Mouse (Mus musculus): ENCODE measurements around the gene Gimap1.

Gene Gimap1

DNA sequence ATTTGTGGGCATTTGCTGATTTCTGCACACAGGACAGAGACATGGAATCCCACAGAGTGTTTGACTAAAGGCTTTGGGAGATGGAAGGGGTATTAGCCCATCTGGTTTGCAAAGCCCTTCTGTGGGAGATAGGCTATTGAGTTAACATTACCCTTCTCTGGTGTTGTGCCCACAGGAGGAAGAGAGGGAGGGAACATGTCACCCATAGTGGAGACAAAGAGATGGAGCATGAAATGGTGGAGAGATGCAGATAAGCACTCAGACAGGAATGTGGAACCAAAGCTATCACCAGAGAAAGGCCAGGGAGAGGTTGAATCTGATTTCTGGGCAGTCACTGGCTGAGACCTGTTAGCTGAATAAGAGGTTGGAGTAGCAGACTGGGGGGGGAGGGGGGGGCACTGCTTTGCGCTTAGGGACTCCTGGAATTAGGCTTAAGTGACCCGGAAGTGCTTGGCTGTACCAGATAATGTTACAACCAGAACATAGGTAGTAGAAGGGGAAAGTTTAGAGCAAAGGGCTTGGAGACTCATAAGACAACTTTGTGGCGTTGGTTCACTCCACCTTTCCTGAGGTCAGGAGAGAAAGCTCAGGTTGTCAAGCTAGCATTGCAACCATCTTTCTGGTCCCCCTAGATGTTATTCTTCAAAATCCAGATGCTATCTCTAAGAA lies 1.8 kb downstream of the Gimap1 start:
- no peak for DNase-seq (ENCODE audit: low spot score)

DNA sequence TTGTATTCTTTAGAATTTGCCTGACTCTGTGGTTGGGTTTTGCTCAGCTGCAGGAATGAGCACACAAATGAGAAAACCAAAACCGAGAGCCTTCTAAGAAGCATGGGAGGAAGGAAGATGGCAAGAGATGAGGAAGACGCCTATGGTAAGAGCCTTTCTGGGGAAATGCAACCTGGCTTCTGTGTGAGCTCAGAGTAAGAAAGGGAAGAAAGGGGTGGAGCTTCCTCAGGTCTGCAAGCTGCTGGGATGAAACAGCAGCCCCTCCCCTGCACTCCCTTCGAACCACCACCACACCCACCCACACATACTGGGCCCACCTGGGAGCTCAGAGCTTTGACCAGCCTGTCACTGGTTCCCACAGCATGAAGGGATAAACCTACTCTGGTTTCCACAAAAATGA lies 2.4 kb downstream of the Gimap1 start:
- no peak for DNase-seq (ENCODE audit: low spot score)

DNA sequence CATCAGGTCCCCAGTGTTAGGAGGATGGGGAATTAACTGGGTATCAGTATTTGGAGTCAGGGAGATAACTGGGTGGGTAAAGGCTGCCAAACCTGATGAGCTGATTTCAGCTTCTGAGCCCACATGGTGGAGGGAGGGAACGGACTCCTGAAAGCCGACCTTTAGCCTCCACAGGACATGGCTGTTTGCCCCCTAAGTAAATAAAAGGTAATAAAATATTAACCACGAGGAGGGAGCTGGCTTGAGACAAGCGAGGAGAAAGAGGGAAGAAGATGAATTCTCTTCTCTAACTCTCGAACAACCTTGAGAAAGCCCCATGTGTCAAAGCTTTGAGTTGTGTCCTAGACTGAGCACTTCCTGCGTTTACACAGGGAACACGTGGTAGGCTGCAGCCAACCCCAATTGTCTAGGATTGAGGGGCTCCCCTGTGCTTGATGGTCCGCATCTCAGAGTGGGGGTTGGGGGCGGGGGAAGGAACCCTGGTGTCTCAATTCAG lies 2.9 kb downstream of the Gimap1 start:
- DNase-seq (ENCODE audit: low spot score), result no peak

DNA sequence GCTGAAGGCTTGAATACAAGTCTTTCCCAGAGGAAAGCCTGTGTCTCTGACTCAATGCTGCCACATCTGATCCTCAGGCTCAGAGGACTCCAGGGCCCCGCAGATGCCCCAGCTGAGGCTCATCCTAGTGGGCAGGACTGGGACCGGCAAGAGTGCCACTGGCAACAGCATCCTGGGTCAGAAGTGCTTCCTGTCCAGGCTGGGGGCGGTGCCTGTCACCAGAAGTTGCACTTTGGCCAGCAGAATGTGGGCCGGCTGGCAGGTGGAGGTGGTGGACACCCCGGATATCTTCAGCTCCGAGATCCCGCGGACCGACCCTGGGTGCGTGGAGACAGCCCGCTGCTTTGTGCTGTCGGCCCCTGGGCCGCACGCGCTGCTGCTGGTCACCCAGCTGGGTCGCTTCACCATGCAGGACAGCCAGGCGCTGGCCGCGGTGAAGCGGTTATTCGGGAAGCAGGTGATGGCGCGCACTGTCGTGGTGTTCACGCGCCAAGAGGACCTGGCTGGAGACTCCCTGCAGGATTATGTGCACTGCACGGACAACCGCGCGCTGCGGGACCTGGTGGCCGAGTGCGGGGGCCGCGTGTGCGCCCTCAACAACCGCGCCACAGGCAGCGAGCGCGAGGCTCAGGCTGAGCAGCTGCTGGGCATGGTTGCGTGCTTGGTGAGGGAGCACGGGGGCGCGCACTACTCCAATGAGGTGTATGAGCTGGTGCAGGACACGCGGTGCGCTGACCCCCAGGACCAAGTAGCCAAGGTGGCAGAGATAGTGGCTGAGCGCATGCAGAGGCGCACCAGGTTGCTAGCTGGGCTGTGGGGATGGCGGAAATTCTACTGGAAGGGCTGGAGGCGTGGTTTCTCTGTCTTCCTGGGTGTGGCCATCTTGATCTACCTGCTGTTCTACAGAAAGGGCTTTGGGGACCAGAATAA lies 3.8 kb downstream of the Gimap1 start:
- DNase-seq (ENCODE audit: low spot score), result no peak

DNA sequence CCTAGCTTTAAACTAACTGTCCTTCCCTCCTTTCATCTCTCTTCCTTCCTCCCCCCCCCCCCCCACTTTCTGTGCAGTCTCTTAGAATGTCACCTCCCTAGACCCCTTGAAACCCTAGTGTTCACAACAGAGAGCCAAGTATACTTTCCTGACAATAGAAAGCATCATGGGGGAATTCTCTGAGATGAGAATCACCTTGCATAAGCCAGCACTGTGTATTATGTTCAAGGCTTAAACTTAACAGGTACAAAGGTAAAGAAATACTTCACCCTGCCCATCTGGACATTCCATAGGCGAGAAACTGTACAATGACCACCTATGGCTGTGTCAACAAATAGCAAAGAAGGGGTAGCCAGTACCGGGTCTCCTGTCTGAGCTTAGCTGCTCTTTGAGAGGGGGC lies 6.6 kb downstream of the Gimap1 start:
- DNase-seq (ENCODE audit: low spot score), result no peak

DNA sequence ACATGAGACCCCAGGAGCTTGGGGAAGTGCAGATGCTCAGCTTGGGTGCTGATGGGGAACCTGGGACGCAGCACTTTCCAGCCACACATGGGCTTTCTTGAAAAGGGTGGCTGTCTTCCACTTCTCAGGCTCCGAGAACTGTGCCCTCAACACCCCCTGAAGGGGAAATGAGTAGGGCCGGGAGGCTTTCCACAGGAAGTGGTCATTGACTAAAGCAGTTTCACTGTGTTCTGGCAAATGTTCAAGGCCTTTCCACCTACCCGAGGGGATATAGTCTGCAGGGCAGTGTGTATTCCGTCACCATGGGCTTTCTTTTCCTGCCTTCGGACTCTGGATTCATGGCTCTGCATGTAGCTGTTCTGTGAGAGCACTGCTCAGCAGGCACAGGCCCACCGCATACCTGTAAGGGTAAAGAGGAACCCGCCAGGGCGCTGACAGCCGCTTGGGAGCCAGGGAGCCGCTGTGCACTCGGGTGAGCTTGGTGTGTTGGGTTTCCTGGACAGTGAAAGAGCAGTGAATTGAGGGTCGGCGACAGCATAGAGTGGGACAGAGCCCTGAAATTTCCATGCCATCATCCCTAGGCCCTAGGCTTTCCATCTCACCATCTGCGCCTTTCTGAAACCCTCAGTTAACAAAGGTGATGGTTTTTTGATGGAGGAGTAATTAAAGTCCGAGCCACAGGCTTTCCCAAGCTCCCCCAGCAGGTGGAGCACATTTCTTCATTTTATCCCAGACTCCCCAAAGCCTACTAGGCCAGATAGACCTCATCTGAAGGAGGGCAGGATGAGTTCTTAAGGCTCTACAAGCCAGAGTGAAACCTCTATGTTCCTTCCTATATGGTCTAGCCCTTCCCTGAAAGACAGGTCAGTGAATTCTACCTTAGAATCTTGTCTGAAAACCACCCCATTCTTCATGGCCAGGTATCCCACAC lies 7.4 kb downstream of the Gimap1 start, which contains the start of gene Gimap5:
Gene Gimap5 (plus strand): TSS at position 239 of the 931 bp plus-strand sequence.
- no peak for DNase-seq (ENCODE audit: low spot score)

DNA sequence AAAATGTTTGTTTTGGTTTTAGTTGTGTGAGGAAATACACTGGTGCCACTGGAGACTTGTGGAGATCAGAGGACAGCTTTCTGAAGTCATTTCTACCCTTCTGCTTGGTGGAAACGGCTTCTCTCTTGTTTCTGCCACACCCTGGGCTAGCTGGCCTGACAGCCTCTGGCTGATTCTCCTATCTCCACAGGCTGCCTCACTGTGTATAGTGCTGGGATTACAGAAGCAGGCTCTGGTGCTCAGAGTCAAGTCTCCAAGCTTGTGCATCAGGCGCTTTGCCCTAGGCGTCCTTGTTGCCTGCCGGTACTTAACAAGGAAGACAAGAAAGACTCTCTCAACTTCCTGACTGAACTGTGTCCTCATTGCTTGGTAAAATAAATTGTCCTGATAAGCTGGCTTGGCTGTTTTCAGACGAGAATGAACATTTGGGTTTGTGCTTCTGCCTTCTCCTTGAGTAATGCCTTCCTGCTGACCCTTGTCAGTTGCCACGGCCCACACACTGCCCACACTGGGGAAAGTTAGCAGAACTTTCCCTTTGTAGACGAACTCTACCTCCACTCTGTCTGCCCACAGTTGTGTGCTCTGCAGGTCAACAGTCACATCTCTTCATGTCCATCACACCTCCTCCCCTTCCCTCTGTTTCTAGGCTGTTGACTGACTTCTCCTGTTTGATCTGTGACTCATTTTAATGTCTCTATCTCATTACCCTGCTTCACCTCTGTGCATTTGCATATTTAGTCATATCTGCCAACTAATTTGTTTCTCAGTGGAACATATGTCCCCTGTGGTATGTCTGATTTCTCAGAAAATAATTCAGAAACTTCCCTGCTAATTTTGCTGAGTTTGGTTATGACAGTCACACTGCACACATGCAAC lies 8.5 kb downstream of the Gimap1 start:
- DNase-seq (ENCODE audit: low spot score), result no peak

DNA sequence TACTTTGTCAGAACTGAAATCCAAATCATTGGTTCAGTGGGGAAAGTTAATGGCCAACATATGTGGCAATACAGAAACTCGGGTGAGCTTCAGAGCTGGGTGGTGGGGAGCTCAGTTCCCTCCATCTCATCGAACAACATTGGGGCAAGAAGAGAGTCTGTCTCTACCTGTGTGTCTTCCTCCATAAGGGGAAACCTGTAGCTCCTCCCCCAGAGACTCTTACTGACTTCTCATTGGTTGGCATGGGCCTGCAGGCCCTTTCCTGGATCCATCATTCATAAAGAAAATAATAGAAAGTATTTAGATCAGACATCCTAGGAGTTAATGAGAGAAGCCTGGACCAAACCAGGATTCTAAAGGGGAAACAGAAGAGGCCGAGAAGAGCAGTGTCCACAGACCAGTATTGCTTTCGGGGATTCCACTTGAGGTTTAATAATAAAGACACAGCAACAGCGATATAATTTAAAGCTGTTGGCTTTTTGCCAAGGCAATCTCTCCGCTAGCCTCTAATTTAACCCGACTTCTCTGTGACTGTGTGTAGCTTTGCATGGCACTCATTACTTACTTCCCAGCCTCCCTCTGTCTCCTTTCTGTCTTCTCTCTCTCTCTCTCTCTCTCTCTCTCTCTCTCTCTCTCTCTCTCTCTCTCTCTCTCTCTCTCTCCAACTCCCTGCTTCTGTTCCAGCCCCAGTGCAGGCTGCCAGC lies 24.9 kb downstream of the Gimap1 start:
- no peak for DNase-seq (ENCODE audit: low spot score)

DNA sequence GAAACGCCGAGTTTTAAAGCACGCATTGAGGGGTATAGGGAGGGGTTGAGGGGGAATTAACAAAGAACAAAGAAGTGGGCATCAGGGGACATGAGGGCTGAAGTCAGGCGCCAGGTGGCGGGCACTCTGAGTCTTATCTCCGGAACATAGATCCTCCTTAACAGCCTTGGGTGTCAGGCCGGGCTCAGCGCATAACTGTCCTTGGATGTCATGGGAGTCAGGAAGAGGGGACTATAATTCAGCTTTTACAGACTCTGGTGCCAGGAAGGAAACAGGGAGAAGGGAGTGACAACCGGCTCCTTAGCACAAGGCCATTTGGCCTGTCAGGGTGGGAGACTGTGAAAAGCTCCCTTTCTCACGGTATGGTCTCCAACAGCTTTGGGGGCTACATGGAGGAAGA lies 25.6 kb downstream of the Gimap1 start:
- DNase-seq (ENCODE audit: low spot score), result no peak

DNA sequence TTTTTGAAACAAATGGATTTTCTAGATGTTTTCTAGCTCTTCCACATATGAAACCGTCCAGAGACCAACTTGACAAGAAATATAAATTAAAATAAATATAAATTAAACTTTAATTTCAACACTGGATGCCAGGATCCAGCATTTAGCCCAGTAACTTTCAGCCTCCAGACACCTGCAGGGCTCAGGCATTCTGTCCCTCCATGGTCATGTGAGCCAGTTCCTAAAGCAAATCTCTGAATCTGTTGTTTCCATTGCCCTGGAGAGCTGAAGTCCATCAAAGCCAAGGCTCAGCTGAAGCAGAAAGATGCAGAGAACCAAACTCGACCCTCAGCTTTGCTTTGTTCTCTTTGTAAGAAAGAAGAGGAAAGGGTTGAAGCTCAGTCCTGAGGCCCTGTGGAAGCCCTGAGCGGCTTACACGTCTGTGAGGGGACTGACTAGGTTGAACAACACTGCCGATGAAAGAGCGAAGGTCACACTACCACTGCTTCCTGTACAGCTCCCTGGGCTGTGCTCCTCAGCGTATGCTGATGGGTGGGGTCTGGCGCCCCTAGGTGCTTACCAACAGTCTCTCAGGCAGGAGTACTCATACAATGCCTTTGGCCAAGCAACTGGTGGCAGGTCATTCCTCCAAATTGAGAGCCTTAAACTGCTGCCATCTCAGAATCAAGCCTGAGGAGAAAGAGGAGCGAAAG lies 29.5 kb downstream of the Gimap1 start:
- no peak for DNase-seq (ENCODE audit: low spot score)

DNA sequence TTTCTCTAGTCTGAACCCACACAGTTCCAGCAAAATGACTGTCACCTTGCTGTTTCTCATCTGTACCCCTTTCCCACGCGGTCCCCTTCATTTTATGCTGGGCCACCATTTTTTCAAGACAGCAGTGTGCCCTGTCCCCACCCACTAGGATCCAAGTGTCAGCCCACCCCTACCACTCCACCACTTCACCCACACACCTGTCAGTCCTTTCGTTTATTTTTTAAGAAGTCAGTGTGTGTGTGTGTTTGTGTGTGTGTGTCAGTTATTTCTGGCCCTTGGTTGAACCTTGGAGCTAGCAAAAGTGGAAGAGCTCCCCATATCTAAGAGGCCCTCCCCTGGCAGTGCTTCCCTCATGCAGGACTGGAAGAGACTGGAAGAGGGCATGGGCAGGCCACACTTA lies 30.1 kb downstream of the Gimap1 start:
- no peak for DNase-seq (ENCODE audit: low spot score)

DNA sequence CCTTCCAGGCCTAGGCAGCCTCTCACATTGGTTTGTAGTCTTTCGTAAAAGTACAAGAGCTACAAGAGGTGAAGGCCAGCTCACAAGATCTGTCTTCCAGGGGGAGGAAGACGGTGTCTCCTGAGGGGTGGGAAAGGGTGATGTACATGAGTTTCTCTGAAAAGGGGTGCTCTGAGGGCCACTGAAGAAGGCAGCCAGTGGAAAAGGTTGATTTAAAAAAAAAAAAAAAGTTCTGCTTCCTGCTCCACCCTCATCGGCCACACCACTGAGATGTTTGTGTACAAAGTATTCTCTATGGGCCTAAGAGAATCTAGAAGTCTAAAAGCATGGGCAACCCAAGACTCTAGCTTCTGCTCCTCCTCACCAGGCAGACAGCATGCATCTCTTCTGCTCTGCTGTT lies 31.8 kb downstream of the Gimap1 start, which contains the start of gene Gimap3:
Gene Gimap3 (minus strand): TSS at position 156 of the 400 bp plus-strand sequence.
- DNase-seq (ENCODE audit: low spot score), result no peak

DNA sequence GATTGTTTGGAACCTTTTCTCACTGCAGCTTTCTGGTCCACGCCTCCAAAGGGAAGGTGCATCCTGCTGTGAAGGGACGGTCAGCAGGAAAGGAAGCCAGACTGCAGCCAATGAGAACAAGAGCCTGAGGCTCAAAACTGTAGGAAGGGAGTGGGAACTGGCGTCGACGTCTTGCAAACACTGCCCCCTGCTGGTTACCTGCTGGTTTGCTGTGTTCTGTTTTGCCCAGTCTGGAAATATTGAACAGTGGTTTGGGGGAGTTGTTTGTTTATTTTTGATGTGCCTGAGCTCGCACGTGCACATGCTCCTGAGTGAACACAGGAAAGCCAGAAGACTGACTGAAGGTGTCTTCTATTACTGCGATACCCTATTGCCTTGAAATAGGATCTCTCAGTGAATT lies 33.2 kb downstream of the Gimap1 start:
- DNase-seq (ENCODE audit: low spot score), result peak; percentile 40

DNA sequence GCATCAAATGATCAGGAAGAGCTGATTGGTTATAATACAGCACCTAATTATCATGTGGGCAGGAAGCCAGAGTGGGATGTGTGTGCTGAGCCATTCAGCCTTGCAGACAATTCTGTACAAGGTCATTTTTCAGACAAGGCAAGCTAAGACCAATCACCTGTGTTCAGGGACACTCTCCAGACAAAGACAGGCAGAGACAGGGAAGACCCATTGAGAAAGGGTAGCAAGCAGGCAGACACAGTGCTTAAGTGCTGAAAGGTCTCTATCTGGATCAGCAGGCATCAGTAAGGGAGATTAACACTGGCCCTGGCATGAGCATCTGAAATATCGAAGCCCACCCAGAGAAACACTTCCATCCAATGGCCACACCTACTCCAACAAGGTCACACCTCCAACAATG lies 45.6 kb downstream of the Gimap1 start:
- DNase-seq (ENCODE audit: low spot score), result no peak

DNA sequence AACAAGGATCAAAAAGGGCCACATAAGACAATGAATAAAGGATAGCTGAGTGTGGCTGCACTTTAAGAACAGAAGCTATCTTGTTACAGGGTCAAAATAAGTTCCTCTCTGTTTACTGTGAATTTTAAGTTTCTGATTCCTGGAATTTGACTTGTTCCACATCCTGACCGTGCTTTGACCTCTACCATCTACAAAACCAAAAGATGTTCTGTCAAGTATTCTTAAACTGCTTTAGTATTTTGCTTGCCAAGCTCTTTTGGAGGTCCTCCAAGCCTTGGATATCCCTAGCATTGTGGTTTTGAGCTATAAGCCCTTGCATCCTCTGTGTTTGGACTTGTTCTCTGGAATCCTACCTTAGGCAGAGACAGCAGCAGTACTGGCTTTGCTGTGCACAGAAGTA lies 46.3 kb downstream of the Gimap1 start:
- DNase-seq (ENCODE audit: low spot score), result no peak

DNA sequence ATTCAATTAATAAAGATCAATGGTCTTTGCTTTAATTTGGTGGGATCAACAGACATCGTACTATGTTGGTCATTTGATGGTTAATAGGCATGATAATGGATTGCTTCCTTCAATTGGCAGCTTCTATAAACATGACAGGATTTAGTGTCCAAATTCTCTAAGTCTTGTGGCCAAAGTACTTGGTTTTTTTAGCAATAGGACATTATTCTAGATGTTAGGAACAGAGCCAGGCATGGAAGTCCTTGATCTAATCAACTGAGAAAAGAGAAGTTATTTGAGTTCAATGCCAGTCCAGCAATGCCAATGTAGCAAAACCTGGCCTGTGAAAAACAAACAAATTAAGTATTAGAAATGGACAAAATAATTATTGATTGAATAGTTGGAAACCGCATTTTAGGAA lies 46.7 kb downstream of the Gimap1 start:
- no peak for DNase-seq (ENCODE audit: low spot score)

DNA sequence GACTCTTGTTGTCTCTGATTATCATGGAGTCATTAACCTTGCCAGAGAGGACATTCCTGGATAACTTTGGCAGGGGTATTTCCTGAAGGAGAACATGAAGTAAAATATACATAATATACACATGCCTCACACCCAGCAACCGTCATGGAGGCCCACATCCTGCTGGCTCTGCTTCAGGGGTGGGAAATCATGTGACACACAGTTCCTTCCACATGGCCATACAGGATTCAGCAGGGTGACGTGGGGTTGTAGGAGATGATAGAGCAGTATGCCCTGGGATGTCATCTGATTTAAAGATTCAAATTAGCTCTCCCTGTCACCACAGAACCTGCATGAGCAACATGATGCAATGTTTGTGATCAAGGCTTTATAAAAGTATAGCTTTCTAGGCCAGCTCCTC lies 49.0 kb downstream of the Gimap1 start:
- no peak for DNase-seq (ENCODE audit: low spot score)
